Mouse (Mus musculus): Measurements from ENCODE around the gene Wipi1. TPM values are rescaled to one million over a fixed set of nuclear protein-coding genes. Genes with fewer than 3 reads are reported as not detected.

Wipi1 gene
- total and polyA plus RNA-seq, 3 experiments: 2.6 to 8.2 TPM; not detected in 1

DNA sequence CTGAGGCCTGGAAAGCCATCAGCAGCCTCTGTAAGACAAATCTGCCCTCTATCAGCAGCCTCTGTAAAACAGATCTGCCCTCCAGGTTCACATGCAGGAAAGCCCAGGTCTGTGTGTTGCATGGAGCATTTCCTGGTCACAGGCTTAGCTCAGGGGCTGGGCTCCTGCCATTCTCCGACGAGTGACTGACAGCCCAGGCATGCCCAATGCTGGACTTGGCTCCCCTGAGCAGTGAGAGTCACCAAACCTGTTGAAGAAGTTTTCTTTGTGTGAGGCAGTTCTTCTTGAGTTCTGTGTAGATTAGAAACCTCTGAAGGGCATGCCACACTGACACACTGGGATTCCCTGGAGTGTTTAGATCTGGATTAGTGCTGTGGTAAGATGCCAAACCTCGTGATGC lies 57.3 kb downstream of the Wipi1 start:
- no peak overlapping the region for H3K27ac ChIP-seq (ENCODE audit: control insufficient read depth, low read depth, low read length)
- TF ChIP-seq SMC3 (IDR thresholded peaks at IDR 0.05; ENCODE audit: low read depth, low read length) (0 out of 2 replicates have a peak, but pooled peaks have one; percentile 1), NELFE (IDR thresholded peaks at IDR 0.05; ENCODE audit: low read depth, low read length) (no peak)
- H3K4me3 ChIP-seq (ENCODE audit: control insufficient read depth in 1 of 2, insufficient read depth in 1 of 2, low read depth in 2 of 2, low read length in 2 of 2): no peak overlapping the region
- peaks cover 0 to 29% of the 10 kb centered on the region in 2 experiments; a peak in 2 of 4 replicates for H3K36me3 ChIP-seq (ENCODE audit: control insufficient read depth in 1 of 2, insufficient read depth in 2 of 2, low read length in 2 of 2)
- H3K9ac ChIP-seq (ENCODE audit: control insufficient read depth, low read depth, low read length, poor library complexity, severe bottlenecking): no peak overlapping the region
- no peaks in the 10 kb centered on the region for H3K27me3 ChIP-seq (ENCODE audit: control insufficient read depth in 1 of 2, insufficient read depth in 2 of 2, low read length in 2 of 2)
- DNase-seq (ENCODE audit: low read depth, low spot score): no peak
- H3K79me2 ChIP-seq (ENCODE audit: control insufficient read depth, insufficient read depth, low read length, poor library complexity): no peaks in the 10 kb centered on the region
- peaks cover 25 to 29% of the 10 kb centered on the region in 2 experiments for H3K4me1 ChIP-seq (ENCODE audit: control insufficient read depth in 1 of 2, insufficient read depth in 2 of 2, low read length in 2 of 2)
- no peaks in the 10 kb centered on the region for H3K9me3 ChIP-seq (replicated peaks; ENCODE audit: insufficient read depth, low read length)

DNA sequence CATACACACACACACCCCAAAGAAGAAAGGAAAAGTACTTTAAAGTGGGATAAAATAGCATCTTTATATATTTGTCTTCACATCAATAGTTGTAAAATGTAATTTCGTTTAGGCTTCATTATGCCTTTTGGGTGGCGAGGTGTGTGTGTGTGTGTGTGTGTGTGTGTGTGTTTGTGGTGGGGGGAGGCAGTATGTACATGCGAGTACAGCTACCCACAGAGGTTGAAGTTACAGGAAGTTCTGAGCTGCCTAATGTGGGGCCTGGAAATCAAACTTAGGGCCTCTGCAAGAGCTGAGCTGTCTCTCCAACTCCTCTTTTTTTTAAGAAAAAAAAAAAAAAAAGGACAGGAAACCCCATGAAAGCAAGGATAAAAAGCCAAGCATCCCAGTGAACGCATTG lies 57.8 kb downstream of the Wipi1 start:
- TF ChIP-seq POLR2AphosphoS2 (IDR thresholded peaks at IDR 0.05; ENCODE audit: low read length) (no peak), ZNF384 (IDR thresholded peaks at IDR 0.05; ENCODE audit: low read depth, low read length) (peak; percentile 54; the same call in 1 of the 2 replicates)
- Histone ChIP-seq H3K9ac (ENCODE audit: control insufficient read depth, low read depth, low read length, poor library complexity, severe bottlenecking) (no peak overlapping the region), H3K4me1 (ENCODE audit: control insufficient read depth in 1 of 2, insufficient read depth in 2 of 2, low read length in 2 of 2) (peaks cover 28 to 31% of the 10 kb centered on the region in 2 experiments), H3K27ac (ENCODE audit: control insufficient read depth, low read depth, low read length) (no peak overlapping the region), H3K9me3 (replicated peaks; ENCODE audit: insufficient read depth, low read length) (no peaks in the 10 kb centered on the region), H3K27me3 (ENCODE audit: control insufficient read depth in 1 of 2, insufficient read depth in 2 of 2, low read length in 2 of 2) (no peaks in the 10 kb centered on the region), H3K4me3 (ENCODE audit: control insufficient read depth in 1 of 2, insufficient read depth in 1 of 2, low read depth in 2 of 2, low read length in 2 of 2) (no peak overlapping the region), H3K36me3 (ENCODE audit: control insufficient read depth in 1 of 2, insufficient read depth in 2 of 2, low read length in 2 of 2) (peaks cover 0 to 31% of the 10 kb centered on the region in 2 experiments; a peak in 2 of 4 replicates), H3K79me2 (ENCODE audit: control insufficient read depth, insufficient read depth, low read length, poor library complexity) (no peaks in the 10 kb centered on the region)
- DNase-seq (ENCODE audit: low read depth, low spot score): no peak

DNA sequence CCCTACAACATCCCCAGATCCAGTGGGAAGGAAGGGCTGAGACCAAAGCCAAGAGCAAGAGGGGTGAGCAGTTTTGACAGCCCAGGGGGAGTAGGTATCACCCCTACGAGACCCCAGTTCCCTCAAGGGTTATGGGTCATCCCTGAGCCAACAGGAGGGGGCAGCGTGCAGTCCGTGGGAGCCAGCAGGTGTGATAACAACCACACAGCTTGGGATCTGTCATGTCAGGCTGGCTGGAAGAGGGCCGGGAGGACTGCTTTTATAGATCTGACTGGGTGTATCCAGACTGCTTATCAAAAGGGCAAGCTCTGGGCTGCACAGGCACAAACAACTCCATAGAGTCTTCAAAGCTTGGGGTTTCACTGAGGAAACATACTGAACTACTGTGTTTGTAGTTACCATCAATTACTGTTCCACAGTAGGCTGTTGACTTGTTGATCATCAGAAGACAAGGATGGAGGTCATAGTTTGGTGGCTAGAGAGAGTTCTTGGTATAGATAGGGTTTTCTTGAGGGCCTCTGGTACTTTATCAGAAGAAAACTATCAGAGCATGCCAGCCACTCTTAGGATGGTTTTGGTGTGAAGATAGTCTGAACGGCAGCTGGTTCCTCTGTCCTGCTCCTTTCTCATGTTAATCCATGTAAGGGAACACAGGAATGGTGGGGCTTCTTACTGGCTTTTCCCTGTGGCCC lies 62.0 kb downstream of the Wipi1 start:
- Histone ChIP-seq H3K79me2 (ENCODE audit: control insufficient read depth, insufficient read depth, low read length, poor library complexity) (no peaks in the 10 kb centered on the region), H3K4me1 (ENCODE audit: control insufficient read depth in 1 of 2, insufficient read depth in 2 of 2, low read length in 2 of 2) (peaks cover 26 to 42% of the 10 kb centered on the region in 2 experiments), H3K27ac (ENCODE audit: control insufficient read depth, low read depth, low read length) (peak overlapping the region; percentile 50), H3K9me3 (replicated peaks; ENCODE audit: insufficient read depth, low read length) (no peaks in the 10 kb centered on the region), H3K4me3 (ENCODE audit: control insufficient read depth in 1 of 2, insufficient read depth in 1 of 2, low read depth in 2 of 2, low read length in 2 of 2) (no peak overlapping the region), H3K36me3 (ENCODE audit: control insufficient read depth in 1 of 2, insufficient read depth in 2 of 2, low read length in 2 of 2) (peaks cover 0 to 25% of the 10 kb centered on the region in 2 experiments; a peak in 2 of 4 replicates), H3K27me3 (ENCODE audit: control insufficient read depth in 1 of 2, insufficient read depth in 2 of 2, low read length in 2 of 2) (no peaks in the 10 kb centered on the region), H3K9ac (ENCODE audit: control insufficient read depth, low read depth, low read length, poor library complexity, severe bottlenecking) (no peak overlapping the region)
- DNase-seq (ENCODE audit: low read depth, low spot score): peak; percentile 64
- TF ChIP-seq MAFK (IDR thresholded peaks at IDR 0.05; ENCODE audit: borderline replicate concordance, low read depth, low read length) (no peak; the same call in 1 of the 2 replicates), MYC (IDR thresholded peaks at IDR 0.05; ENCODE audit: low read depth, low read length) (no peak), MEF2A (IDR thresholded peaks at IDR 0.05; ENCODE audit: extremely low read depth, insufficient replicate concordance, low read depth, low read length, poor library complexity, severe bottlenecking) (no peak), USF1 (IDR thresholded peaks at IDR 0.05; ENCODE audit: low read depth, low read length) (no peak), POLR2AphosphoS2 (IDR thresholded peaks at IDR 0.05; ENCODE audit: low read length) (no peak), TBP (IDR thresholded peaks at IDR 0.05; ENCODE audit: low read depth, low read length) (0 out of 2 replicates have a peak, but pooled peaks have one; percentile 29), ETS1 (IDR thresholded peaks at IDR 0.05; ENCODE audit: low read depth, low read length) (peak; percentile 64), TAL1 (IDR thresholded peaks at IDR 0.05; ENCODE audit: low read length) (peak; percentile 29; the same call in 1 of the 2 replicates), HCFC1 (IDR thresholded peaks at IDR 0.05; ENCODE audit: low read depth, low read length) (no peak), ELF1 (IDR thresholded peaks at IDR 0.05; ENCODE audit: low read depth, low read length) (no peak), MAZ (IDR thresholded peaks at IDR 0.05; ENCODE audit: low read depth, low read length) (no peak), POLR2AphosphoS5 (IDR thresholded peaks at IDR 0.05; ENCODE audit: borderline replicate concordance, low read depth, low read length) (no peak), GATA1 (IDR thresholded peaks at IDR 0.05; ENCODE audit: low read depth, low read length) (peak; percentile 57), GABPA (IDR thresholded peaks at IDR 0.05; ENCODE audit: low read depth, low read length) (no peak), USF2 (IDR thresholded peaks at IDR 0.05; ENCODE audit: borderline replicate concordance in 1 of 2, insufficient read depth in 1 of 2, low read depth in 1 of 2, low read length in 2 of 2) (no peak), MAX (IDR thresholded peaks at IDR 0.05; ENCODE audit: low read length) (peak; percentile 19; the same call in 1 of the 2 replicates), RCOR1 (IDR thresholded peaks at IDR 0.05; ENCODE audit: low read depth, low read length) (peak; percentile 64), SMC3 (IDR thresholded peaks at IDR 0.05; ENCODE audit: low read depth, low read length) (no peak), CHD2 (IDR thresholded peaks at IDR 0.05; ENCODE audit: low read length) (no peak), JUND (IDR thresholded peaks at IDR 0.05; ENCODE audit: low read depth, low read length) (no peak), NRF1 (IDR thresholded peaks at IDR 0.05; ENCODE audit: insufficient read depth, low read depth, low read length, poor library complexity, severe bottlenecking) (no peak), TCF12 (IDR thresholded peaks at IDR 0.05; ENCODE audit: low read depth, low read length) (peak; percentile 85)
